Mouse (Mus musculus) lung, embryonic 16.5 days (tissue): Measurements from ENCODE around the gene Alpl. TPM values are rescaled to one million over a fixed set of nuclear protein-coding genes. Genes with fewer than 3 reads are reported as not detected.
A peak's percentile ranks its signal among the peaks of the same experiment; 100 is the strongest.

ENCODE experiments used
- ATAC-seq: fragments of 200-750 bp; cut with Nextera tagmentation; 2 replicates; pipeline ENCODE4 v1.8.0; 2017; ENCODE audit warnings: low read depth, mild to moderate bottlenecking, moderate library complexity
- H3K27ac ChIP-seq: fragments of 300-500 bp; sonication (generic); 2 replicates; pipeline ENCODE4 v1.5.1; 2014; ENCODE audit warnings: mild to moderate bottlenecking, control low read depth, low read length
- H3K27me3 ChIP-seq: fragments of 300-500 bp; sonication (generic); 2 replicates; pipeline ENCODE4 v1.6.1; 2014; ENCODE audit warnings: low read depth, low read length, mixed read lengths; ENCODE audit not compliant: control insufficient read depth, insufficient read depth
- H3K36me3 ChIP-seq: fragments of 300-500 bp; sonication (generic); 2 replicates; pipeline ENCODE4 v1.6.1; 2014; ENCODE audit warnings: low read length; ENCODE audit not compliant: control insufficient read depth, insufficient read depth
- H3K4me1 ChIP-seq: fragments of 300-500 bp; sonication (generic); replicated peaks from 2 replicates; pipeline ENCODE4 v1.6.1; 2014; ENCODE audit warnings: low read length, mixed read lengths; ENCODE audit not compliant: control insufficient read depth, insufficient read depth
- H3K4me2 ChIP-seq: fragments of 300-500 bp; sonication (generic); 2 replicates; pipeline ENCODE4 v1.6.1; 2014; ENCODE audit warnings: low read depth, low read length, control low read depth
- H3K4me3 ChIP-seq: fragments of 300-500 bp; sonication (generic); 2 replicates; pipeline ENCODE4 v1.5.1; 2014; ENCODE audit warnings: mild to moderate bottlenecking, low read length, control low read depth
- H3K9ac ChIP-seq: fragments of 300-500 bp; sonication (generic); 2 replicates; pipeline ENCODE4 v1.6.1; 2014; ENCODE audit warnings: low read length, control low read depth
- H3K9me3 ChIP-seq: fragments of 300-500 bp; sonication (generic); 2 replicates; pipeline ENCODE4 v1.6.1; 2016; ENCODE audit warnings: low read length; ENCODE audit not compliant: control insufficient read depth
- WGBS: fragments of 180-500 bp; shearing (Covaris S2); extraction: QIAGEN DNeasy Blood & Tissue Kit; methylation state at CpG from one replicate; pipeline ENCODE4 v1.1.7; 2014; 5-methylcytosine and 5-hydroxymethylcytosine counted together
- polyA plus RNA-seq: library from polyadenylated mRNA; unstranded; fragments of >200 nt; fragmentation: Nextera tagmentation; extraction: Ambion mirVana; gene quantifications from 2 replicates; pipeline ENCODE4 v1.2.1, GENCODE M21; 2015

Alpl gene
- polyA plus RNA-seq, 1 experiment from 2014 or later = 9.4 TPM

GRCm38 (mm10) chr4:137790981-137791380 is 5.2 kb downstream of the Alpl start:
- no peak overlapping the region for H3K4me3 ChIP-seq
- H3K9me3 ChIP-seq = no peaks in the 10 kb centered on the region
- no peak overlapping the region for H3K9ac ChIP-seq
- H3K4me1 ChIP-seq = peaks cover 7% of the 10 kb centered on the region
- no peaks in the 10 kb centered on the region for H3K36me3 ChIP-seq
- H3K27ac ChIP-seq = no peak overlapping the region
- H3K4me2 ChIP-seq = no peak overlapping the region
- no peak for ATAC-seq
- 79% methylated on average over 5 of the region's 5 CpGs for WGBS
- H3K27me3 ChIP-seq = peaks cover 11% of the 10 kb centered on the region

GRCm38 (mm10) chr4:137788511-137789049 is 7.6 kb downstream of the Alpl start:
- no peak for ATAC-seq
- 62% methylated on average over 7 of the region's 7 CpGs for WGBS
- H3K4me2 ChIP-seq = no peak overlapping the region
- H3K9me3 ChIP-seq = no peaks in the 10 kb centered on the region
- no peak overlapping the region for H3K4me3 ChIP-seq
- peaks cover 18% of the 10 kb centered on the region for H3K4me1 ChIP-seq
- no peak overlapping the region for H3K9ac ChIP-seq
- no peaks in the 10 kb centered on the region for H3K27me3 ChIP-seq
- H3K36me3 ChIP-seq = no peaks in the 10 kb centered on the region
- H3K27ac ChIP-seq = no peak overlapping the region

DNA sequence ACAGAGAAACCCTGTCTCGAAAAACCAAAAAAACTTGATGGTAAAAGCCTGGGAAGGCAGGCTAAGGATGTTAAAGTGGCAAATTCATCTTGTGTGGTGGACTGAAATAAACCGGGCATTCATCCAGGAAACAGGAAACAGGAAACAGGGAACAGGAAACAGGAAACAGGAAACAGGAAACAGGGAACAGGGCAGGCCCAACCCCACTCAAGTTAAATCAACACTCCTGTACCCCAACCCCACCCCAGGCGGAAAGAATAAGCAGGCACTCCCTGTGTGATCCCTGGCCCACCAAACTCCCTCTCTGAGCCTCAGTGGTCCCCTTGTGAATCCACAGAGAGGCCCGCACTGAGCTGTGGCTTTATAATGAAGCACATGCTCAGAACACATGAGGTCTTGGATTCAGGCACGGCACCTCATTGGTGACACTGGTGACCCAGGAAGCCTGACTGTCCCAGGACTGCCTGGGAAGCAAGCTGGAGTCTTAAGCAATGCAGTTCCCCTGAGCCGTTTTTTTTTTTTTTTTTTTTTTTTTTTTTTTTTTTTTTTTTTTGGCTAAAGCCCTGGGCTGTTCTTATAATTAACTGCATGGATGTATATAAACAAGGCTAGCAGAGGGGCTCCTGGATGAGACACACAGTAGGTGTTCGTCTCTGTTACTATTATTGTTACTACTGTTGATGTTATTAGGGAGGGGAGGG is 8.4 kb downstream of the Alpl start:
- H3K4me3 ChIP-seq = no peak overlapping the region
- H3K9me3 ChIP-seq = no peaks in the 10 kb centered on the region
- H3K27me3 ChIP-seq = no peaks in the 10 kb centered on the region
- no peaks in the 10 kb centered on the region for H3K36me3 ChIP-seq
- no peak overlapping the region for H3K4me2 ChIP-seq
- 69% methylated on average over 7 of the region's 7 CpGs for WGBS
- no peak overlapping the region for H3K9ac ChIP-seq
- no peak overlapping the region for H3K27ac ChIP-seq
- ATAC-seq = no peak
- peaks cover 21% of the 10 kb centered on the region for H3K4me1 ChIP-seq

GRCm38 (mm10) chr4:137786488-137786887 is 9.7 kb downstream of the Alpl start:
- peaks cover 19% of the 10 kb centered on the region for H3K4me1 ChIP-seq
- ATAC-seq = peak; percentile 59
- H3K9ac ChIP-seq = no peak overlapping the region
- H3K36me3 ChIP-seq = no peaks in the 10 kb centered on the region
- 50% methylated on average over 6 of the region's 6 CpGs for WGBS
- H3K9me3 ChIP-seq = no peaks in the 10 kb centered on the region
- no peak overlapping the region for H3K4me2 ChIP-seq
- no peak overlapping the region for H3K27ac ChIP-seq
- no peak overlapping the region for H3K4me3 ChIP-seq
- no peaks in the 10 kb centered on the region for H3K27me3 ChIP-seq

GRCm38 (mm10) chr4:137785270-137785669 is 10.9 kb downstream of the Alpl start:
- WGBS = 72% methylated on average over 6 of the region's 6 CpGs
- Histone ChIP-seq H3K9ac (no peak overlapping the region), H3K27me3 (no peaks in the 10 kb centered on the region), H3K9me3 (no peaks in the 10 kb centered on the region), H3K4me3 (no peak overlapping the region), H3K36me3 (no peaks in the 10 kb centered on the region), H3K4me1 (peaks cover 18% of the 10 kb centered on the region), H3K27ac (peak overlapping the region; percentile 5; the same call in 1 of the 2 replicates), H3K4me2 (no peak overlapping the region)
- no peak for ATAC-seq

DNA sequence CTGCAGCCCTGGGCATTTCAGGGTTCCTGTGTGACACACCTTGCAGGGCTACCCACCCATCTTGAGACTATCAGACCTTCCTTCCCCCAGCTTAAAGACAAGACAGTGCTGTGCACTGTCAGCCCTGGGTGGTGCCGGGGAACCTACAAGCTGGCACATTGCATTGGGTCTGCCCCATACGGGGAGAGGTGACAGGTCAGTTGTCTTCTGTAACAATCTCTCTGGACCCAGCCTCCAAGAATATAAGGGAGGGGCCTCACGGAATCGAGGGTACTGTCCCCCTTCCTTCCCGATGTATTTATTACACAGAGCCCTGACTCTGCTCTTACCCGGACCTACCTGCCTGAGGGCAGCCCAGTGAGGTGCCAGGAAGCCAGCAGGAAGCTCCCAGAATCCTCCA is 11.4 kb downstream of the Alpl start:
- H3K4me2 ChIP-seq = no peak overlapping the region
- peaks cover 18% of the 10 kb centered on the region for H3K4me1 ChIP-seq
- no peak overlapping the region for H3K27ac ChIP-seq
- WGBS = 74% methylated on average over 6 of the region's 6 CpGs
- H3K9me3 ChIP-seq = no peaks in the 10 kb centered on the region
- H3K4me3 ChIP-seq = no peak overlapping the region
- no peak for ATAC-seq
- no peaks in the 10 kb centered on the region for H3K36me3 ChIP-seq
- no peak overlapping the region for H3K9ac ChIP-seq
- no peaks in the 10 kb centered on the region for H3K27me3 ChIP-seq

GRCm38 (mm10) chr4:137783541-137784191 is 12.5 kb downstream of the Alpl start:
- H3K4me2 ChIP-seq = no peak overlapping the region; the same call in 1 of the 2 replicates
- H3K4me1 ChIP-seq = peaks cover 18% of the 10 kb centered on the region
- peak overlapping the region; percentile 86 for H3K27ac ChIP-seq
- peak; percentile 79 for ATAC-seq
- no peak overlapping the region for H3K4me3 ChIP-seq
- peak overlapping the region; percentile 44; the same call in 1 of the 2 replicates for H3K9ac ChIP-seq
- no peaks in the 10 kb centered on the region for H3K27me3 ChIP-seq
- 17% methylated on average over 9 of the region's 9 CpGs for WGBS
- no peaks in the 10 kb centered on the region for H3K9me3 ChIP-seq
- H3K36me3 ChIP-seq = no peaks in the 10 kb centered on the region

GRCm38 (mm10) chr4:137781949-137782348 is 14.2 kb downstream of the Alpl start:
- Histone ChIP-seq H3K27ac (no peak overlapping the region), H3K4me1 (peaks cover 18% of the 10 kb centered on the region), H3K9me3 (no peaks in the 10 kb centered on the region), H3K4me3 (no peak overlapping the region), H3K36me3 (no peaks in the 10 kb centered on the region), H3K9ac (no peak overlapping the region), H3K27me3 (no peaks in the 10 kb centered on the region), H3K4me2 (no peak overlapping the region)
- ATAC-seq = no peak
- WGBS = 65% methylated on average over 5 of the region's 5 CpGs

DNA sequence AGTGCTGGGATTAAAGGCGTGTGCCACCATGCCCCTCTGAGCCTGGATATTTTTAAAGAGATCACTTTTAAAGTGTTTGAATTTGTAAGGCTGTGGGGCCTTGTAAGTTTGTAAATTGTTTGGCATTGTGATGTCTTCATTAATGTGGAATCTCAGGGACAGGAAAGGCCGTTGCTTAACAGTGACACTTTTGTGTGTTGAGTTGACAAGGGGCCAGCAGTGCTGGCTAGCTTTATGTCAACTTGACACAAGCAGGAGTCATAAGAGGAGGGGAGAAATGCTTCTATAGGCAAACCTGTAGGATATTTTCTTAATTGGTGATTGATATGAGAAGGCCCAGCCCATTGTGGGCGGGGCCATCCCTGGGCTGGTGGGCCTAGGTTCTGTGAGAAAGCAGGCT is 15.2 kb downstream of the Alpl start:
- H3K4me2 ChIP-seq = no peak overlapping the region
- H3K36me3 ChIP-seq = no peaks in the 10 kb centered on the region
- H3K27ac ChIP-seq = no peak overlapping the region
- H3K27me3 ChIP-seq = no peaks in the 10 kb centered on the region
- 54% methylated on average over 3 of the region's 3 CpGs for WGBS
- peaks cover 18% of the 10 kb centered on the region for H3K4me1 ChIP-seq
- H3K9ac ChIP-seq = no peak overlapping the region
- H3K9me3 ChIP-seq = no peaks in the 10 kb centered on the region
- no peak overlapping the region for H3K4me3 ChIP-seq
- no peak for ATAC-seq
